Mouse (Mus musculus): Measurements from ENCODE around the gene Ntm. TPM values are rescaled to one million over a fixed set of nuclear protein-coding genes. Genes with fewer than 3 reads are reported as not detected.
A peak's percentile ranks its signal among the peaks of the same experiment; 100 is the strongest.

Ntm gene
- polyA plus RNA-seq, 1 experiment from 2014 or later, result 14.3 TPM

GRCm38 (mm10) chr9:29866824-29867223 lies 96.1 kb downstream of the Ntm start:
- Histone ChIP-seq H3K9ac (ENCODE audit: low read length) (no peak overlapping the region), H3K4me3 (ENCODE audit: low read depth, low read length) (no peak overlapping the region), H3K4me1 (replicated peaks; ENCODE audit: control insufficient read depth, insufficient read depth, low read length) (peaks cover 9% of the 10 kb centered on the region; the same call in 1 of the 2 replicates), H3K36me3 (ENCODE audit: control insufficient read depth, insufficient read depth, low read length) (no peaks in the 10 kb centered on the region), H3K9me3 (ENCODE audit: control insufficient read depth, low read length) (no peaks in the 10 kb centered on the region), H3K4me2 (ENCODE audit: low read depth, low read length, severe bottlenecking) (no peak overlapping the region), H3K27me3 (ENCODE audit: control insufficient read depth, insufficient read depth, low read length) (no peaks in the 10 kb centered on the region; the same call in 1 of the 2 replicates), H3K27ac (ENCODE audit: low read depth, low read length) (no peak overlapping the region)
- no peak for ATAC-seq (replicated peaks; ENCODE audit: low FRiP score)
- no peak for DNase-seq (ENCODE audit: low spot score)
- 78% methylated on average over 3 of the region's 3 CpGs for WGBS

- 71% methylated on average over 4 of the region's 4 CpGs for WGBS
- Histone ChIP-seq H3K9ac (ENCODE audit: low read length) (no peak overlapping the region), H3K9me3 (ENCODE audit: control insufficient read depth, low read length) (no peaks in the 10 kb centered on the region), H3K36me3 (ENCODE audit: control insufficient read depth, insufficient read depth, low read length) (no peaks in the 10 kb centered on the region), H3K4me3 (ENCODE audit: low read depth, low read length) (no peak overlapping the region), H3K4me1 (replicated peaks; ENCODE audit: control insufficient read depth, insufficient read depth, low read length) (peaks cover 9% of the 10 kb centered on the region; the same call in 1 of the 2 replicates), H3K27ac (ENCODE audit: low read depth, low read length) (no peak overlapping the region), H3K27me3 (ENCODE audit: control insufficient read depth, insufficient read depth, low read length) (no peaks in the 10 kb centered on the region; the same call in 1 of the 2 replicates), H3K4me2 (ENCODE audit: low read depth, low read length, severe bottlenecking) (no peak overlapping the region)
- DNase-seq (ENCODE audit: low spot score), result no peak
- no peak for ATAC-seq (replicated peaks; ENCODE audit: low FRiP score)
These were observed 96.8 kb downstream of the Ntm start for GRCm38 (mm10) chr9:29866101-29866500.

GRCm38 (mm10) chr9:29865502-29865901 lies 97.4 kb downstream of the Ntm start:
- no peak overlapping the region for H3K4me2 ChIP-seq (ENCODE audit: low read depth, low read length, severe bottlenecking)
- H3K27ac ChIP-seq (ENCODE audit: low read depth, low read length), result no peak overlapping the region

GRCm38 (mm10) chr9:29864886-29865285 lies 98.1 kb downstream of the Ntm start:
- H3K9me3 ChIP-seq (ENCODE audit: control insufficient read depth, low read length), result no peaks in the 10 kb centered on the region
- no peak overlapping the region for H3K27ac ChIP-seq (ENCODE audit: low read depth, low read length)
- no peak overlapping the region for H3K9ac ChIP-seq (ENCODE audit: low read length)
- no peaks in the 10 kb centered on the region for H3K27me3 ChIP-seq (ENCODE audit: control insufficient read depth, insufficient read depth, low read length)
- H3K4me2 ChIP-seq (ENCODE audit: low read depth, low read length, severe bottlenecking), result no peak overlapping the region
- H3K4me3 ChIP-seq (ENCODE audit: low read depth, low read length), result no peak overlapping the region
- 7% methylated on average over 1 of the region's 1 CpGs for WGBS
- H3K36me3 ChIP-seq (ENCODE audit: control insufficient read depth, insufficient read depth, low read length), result no peaks in the 10 kb centered on the region
- peaks cover 9% of the 10 kb centered on the region; the same call in 1 of the 2 replicates for H3K4me1 ChIP-seq (replicated peaks; ENCODE audit: control insufficient read depth, insufficient read depth, low read length)
- ATAC-seq (replicated peaks; ENCODE audit: low FRiP score) (peak; percentile 83), DNase-seq (ENCODE audit: low spot score) (peak; percentile 71)

More at GRCm38 (mm10) chr9:29865502-29865901, 97.4 kb downstream of the Ntm start:
- ATAC-seq (replicated peaks; ENCODE audit: low FRiP score) (peak; percentile 42; the same call in 1 of the 2 replicates), DNase-seq (ENCODE audit: low spot score) (no peak)
- Histone ChIP-seq H3K36me3 (ENCODE audit: control insufficient read depth, insufficient read depth, low read length) (no peaks in the 10 kb centered on the region), H3K9ac (ENCODE audit: low read length) (no peak overlapping the region), H3K4me1 (replicated peaks; ENCODE audit: control insufficient read depth, insufficient read depth, low read length) (peaks cover 9% of the 10 kb centered on the region; the same call in 1 of the 2 replicates), H3K4me3 (ENCODE audit: low read depth, low read length) (no peak overlapping the region), H3K27me3 (ENCODE audit: control insufficient read depth, insufficient read depth, low read length) (no peaks in the 10 kb centered on the region), H3K9me3 (ENCODE audit: control insufficient read depth, low read length) (no peaks in the 10 kb centered on the region)
- WGBS, result 38% methylated on average over 8 of the region's 8 CpGs

GRCm38 (mm10) chr9:29862408-29862807 lies 100.5 kb downstream of the Ntm start:
- Histone ChIP-seq H3K4me2 (ENCODE audit: low read depth, low read length, severe bottlenecking) (no peak overlapping the region), H3K4me3 (ENCODE audit: low read depth, low read length) (no peak overlapping the region), H3K27me3 (ENCODE audit: control insufficient read depth, insufficient read depth, low read length) (no peaks in the 10 kb centered on the region), H3K27ac (ENCODE audit: low read depth, low read length) (no peak overlapping the region), H3K9ac (ENCODE audit: low read length) (no peak overlapping the region), H3K36me3 (ENCODE audit: control insufficient read depth, insufficient read depth, low read length) (no peaks in the 10 kb centered on the region), H3K4me1 (replicated peaks; ENCODE audit: control insufficient read depth, insufficient read depth, low read length) (peaks cover 9% of the 10 kb centered on the region; the same call in 1 of the 2 replicates), H3K9me3 (ENCODE audit: control insufficient read depth, low read length) (no peaks in the 10 kb centered on the region)
- DNase-seq (ENCODE audit: low spot score), result no peak
- WGBS, result 67% methylated on average over 5 of the region's 5 CpGs
- no peak for ATAC-seq (replicated peaks; ENCODE audit: low FRiP score)

GRCm38 (mm10) chr9:29859256-29860048 lies 103.5 kb downstream of the Ntm start:
- Histone ChIP-seq H3K4me2 (ENCODE audit: low read depth, low read length, severe bottlenecking) (no peak overlapping the region), H3K4me3 (ENCODE audit: low read depth, low read length) (no peak overlapping the region), H3K27ac (ENCODE audit: low read depth, low read length) (no peak overlapping the region), H3K36me3 (ENCODE audit: control insufficient read depth, insufficient read depth, low read length) (no peaks in the 10 kb centered on the region), H3K9ac (ENCODE audit: low read length) (no peak overlapping the region), H3K9me3 (ENCODE audit: control insufficient read depth, low read length) (no peaks in the 10 kb centered on the region; the same call in 1 of the 2 replicates), H3K4me1 (replicated peaks; ENCODE audit: control insufficient read depth, insufficient read depth, low read length) (no peaks in the 10 kb centered on the region), H3K27me3 (ENCODE audit: control insufficient read depth, insufficient read depth, low read length) (no peaks in the 10 kb centered on the region)
- ATAC-seq (replicated peaks; ENCODE audit: low FRiP score), result no peak
- DNase-seq (ENCODE audit: low spot score), result no peak
- 89% methylated on average over 6 of the region's 6 CpGs for WGBS

- ATAC-seq (replicated peaks; ENCODE audit: low FRiP score) (no peak), DNase-seq (ENCODE audit: low spot score) (no peak)
- H3K4me2 ChIP-seq (ENCODE audit: low read depth, low read length, severe bottlenecking), result no peak overlapping the region
- no peak overlapping the region for H3K4me3 ChIP-seq (ENCODE audit: low read depth, low read length)
- no peaks in the 10 kb centered on the region for H3K36me3 ChIP-seq (ENCODE audit: control insufficient read depth, insufficient read depth, low read length)
- no peak overlapping the region for H3K27ac ChIP-seq (ENCODE audit: low read depth, low read length)
- H3K4me1 ChIP-seq (replicated peaks; ENCODE audit: control insufficient read depth, insufficient read depth, low read length), result no peaks in the 10 kb centered on the region
- H3K9ac ChIP-seq (ENCODE audit: low read length), result no peak overlapping the region
- H3K27me3 ChIP-seq (ENCODE audit: control insufficient read depth, insufficient read depth, low read length), result no peaks in the 10 kb centered on the region
- H3K9me3 ChIP-seq (ENCODE audit: control insufficient read depth, low read length), result no peaks in the 10 kb centered on the region
- 35% methylated on average over 8 of the region's 8 CpGs for WGBS
These were observed 114.0 kb downstream of the Ntm start for GRCm38 (mm10) chr9:29848735-29849455.

GRCm38 (mm10) chr9:29837344-29837743 lies 125.6 kb downstream of the Ntm start:
- Histone ChIP-seq H3K27ac (ENCODE audit: low read depth, low read length) (no peak overlapping the region), H3K9me3 (ENCODE audit: control insufficient read depth, low read length) (no peaks in the 10 kb centered on the region), H3K9ac (ENCODE audit: low read length) (no peak overlapping the region), H3K4me2 (ENCODE audit: low read depth, low read length, severe bottlenecking) (no peak overlapping the region), H3K27me3 (ENCODE audit: control insufficient read depth, insufficient read depth, low read length) (no peaks in the 10 kb centered on the region), H3K4me3 (ENCODE audit: low read depth, low read length) (no peak overlapping the region), H3K36me3 (ENCODE audit: control insufficient read depth, insufficient read depth, low read length) (no peaks in the 10 kb centered on the region), H3K4me1 (replicated peaks; ENCODE audit: control insufficient read depth, insufficient read depth, low read length) (peaks cover 15% of the 10 kb centered on the region)
- ATAC-seq (replicated peaks; ENCODE audit: low FRiP score), result no peak
- DNase-seq (ENCODE audit: low spot score), result no peak
- 82% methylated on average over 6 of the region's 6 CpGs for WGBS

All from forebrain, embryonic 11.5 days (tissue).